Mouse (Mus musculus): Measurements from ENCODE around the gene Dstn. TPM values are rescaled to one million over a fixed set of nuclear protein-coding genes. Genes with fewer than 3 reads are reported as not detected.
A peak's percentile ranks its signal among the peaks of the same experiment; 100 is the strongest.

The Dstn gene
- total and polyA plus RNA-seq, 2 experiments from 2014 or later: 409 to 512 TPM

GRCm38 (mm10) chr2:143900821-143901351, 14.2 kb upstream of the Dstn start:
- Histone ChIP-seq H3K4me3 (ENCODE audit: low read depth, low read length) (no peak overlapping the region), H3K9me3 (ENCODE audit: low read length) (no peaks in the 10 kb centered on the region), H3K27ac (ENCODE audit: low read depth, low read length) (no peak overlapping the region), H3K36me3 (ENCODE audit: insufficient read depth) (no peaks in the 10 kb centered on the region), H3K27me3 (ENCODE audit: insufficient read depth, low read length) (no peaks in the 10 kb centered on the region), H3K4me1 (ENCODE audit: insufficient read depth) (no peaks in the 10 kb centered on the region), H3K4me2 (ENCODE audit: low read depth) (no peak overlapping the region), H3K9ac (no peak overlapping the region)
- no peak for DNase-seq
- no peak for TF ChIP-seq CTCF (IDR thresholded peaks at IDR 0.05; ENCODE audit: low read depth)
- WGBS: 64% methylated on average over 5 of the region's 5 CpGs
- no peak for ATAC-seq

- TF ChIP-seq CTCF (IDR thresholded peaks at IDR 0.05; ENCODE audit: low read depth): no peak
- Histone ChIP-seq H3K9ac (no peak overlapping the region), H3K36me3 (ENCODE audit: insufficient read depth) (no peaks in the 10 kb centered on the region), H3K4me3 (ENCODE audit: low read depth, low read length) (no peak overlapping the region), H3K4me1 (ENCODE audit: insufficient read depth) (no peaks in the 10 kb centered on the region), H3K9me3 (ENCODE audit: low read length) (no peaks in the 10 kb centered on the region), H3K27ac (ENCODE audit: low read depth, low read length) (no peak overlapping the region), H3K4me2 (ENCODE audit: low read depth) (no peak overlapping the region), H3K27me3 (ENCODE audit: insufficient read depth, low read length) (no peaks in the 10 kb centered on the region)
- DNase-seq: no peak
- WGBS: 79% methylated on average over 9 of the region's 9 CpGs
- no peak for ATAC-seq
Observed at GRCm38 (mm10) chr2:143903376-143904045, 11.6 kb upstream of the Dstn start.

GRCm38 (mm10) chr2:143904896-143905295, 10.2 kb upstream of the Dstn start:
- Histone ChIP-seq H3K9me3 (ENCODE audit: low read length) (no peaks in the 10 kb centered on the region), H3K4me2 (ENCODE audit: low read depth) (no peak overlapping the region), H3K27me3 (ENCODE audit: insufficient read depth, low read length) (no peaks in the 10 kb centered on the region), H3K9ac (no peak overlapping the region), H3K4me3 (ENCODE audit: low read depth, low read length) (no peak overlapping the region), H3K36me3 (ENCODE audit: insufficient read depth) (no peaks in the 10 kb centered on the region), H3K4me1 (ENCODE audit: insufficient read depth) (no peaks in the 10 kb centered on the region), H3K27ac (ENCODE audit: low read depth, low read length) (no peak overlapping the region)
- DNase-seq: no peak
- no peak for TF ChIP-seq CTCF (IDR thresholded peaks at IDR 0.05; ENCODE audit: low read depth)
- no peak for ATAC-seq
- 78% methylated on average over 5 of the region's 5 CpGs for WGBS

GRCm38 (mm10) chr2:143909230-143909629, 5.9 kb upstream of the Dstn start:
- no peak overlapping the region for H3K27ac ChIP-seq (ENCODE audit: low read depth, low read length)
- H3K9me3 ChIP-seq (ENCODE audit: low read length): no peaks in the 10 kb centered on the region
- no peaks in the 10 kb centered on the region for H3K27me3 ChIP-seq (ENCODE audit: insufficient read depth, low read length)
- no peak for ATAC-seq
- no peak overlapping the region for H3K9ac ChIP-seq
- whole genome bisulfite sequencing: 83% methylated on average over 2 of the region's 2 CpGs
- no peak overlapping the region for H3K4me3 ChIP-seq (ENCODE audit: low read depth, low read length)
- no peak for TF ChIP-seq CTCF (IDR thresholded peaks at IDR 0.05; ENCODE audit: low read depth)
- 0 out of 2 replicates have a peak, but pooled peaks cover 4% of the 10 kb centered on the region for H3K4me1 ChIP-seq (ENCODE audit: insufficient read depth)
- no peak for DNase-seq
- no peak overlapping the region for H3K4me2 ChIP-seq (ENCODE audit: low read depth)
- no peaks in the 10 kb centered on the region for H3K36me3 ChIP-seq (ENCODE audit: insufficient read depth)

- Histone ChIP-seq H3K4me1 (ENCODE audit: insufficient read depth) (peaks cover 14% of the 10 kb centered on the region), H3K9ac (no peak overlapping the region), H3K4me3 (ENCODE audit: low read depth, low read length) (no peak overlapping the region), H3K27ac (ENCODE audit: low read depth, low read length) (no peak overlapping the region), H3K27me3 (ENCODE audit: insufficient read depth, low read length) (no peaks in the 10 kb centered on the region), H3K9me3 (ENCODE audit: low read length) (no peaks in the 10 kb centered on the region), H3K4me2 (ENCODE audit: low read depth) (no peak overlapping the region), H3K36me3 (ENCODE audit: insufficient read depth) (no peaks in the 10 kb centered on the region)
- ATAC-seq: no peak
- no peak for DNase-seq
- 93% methylated on average over 2 of the region's 2 CpGs for WGBS
- TF ChIP-seq CTCF (IDR thresholded peaks at IDR 0.05; ENCODE audit: low read depth): no peak
Observed at GRCm38 (mm10) chr2:143912199-143912598, 2.9 kb upstream of the Dstn start.

- peak overlapping the region; percentile 98 for H3K9ac ChIP-seq
- H3K4me1 ChIP-seq (ENCODE audit: insufficient read depth): peaks cover 28% of the 10 kb centered on the region
- DNase-seq: no peak
- H3K4me2 ChIP-seq (ENCODE audit: low read depth): peak overlapping the region; percentile 70
- TF ChIP-seq CTCF (IDR thresholded peaks at IDR 0.05; ENCODE audit: low read depth): no peak
- H3K9me3 ChIP-seq (ENCODE audit: low read length): no peaks in the 10 kb centered on the region
- no peaks in the 10 kb centered on the region for H3K36me3 ChIP-seq (ENCODE audit: insufficient read depth)
- H3K27me3 ChIP-seq (ENCODE audit: insufficient read depth, low read length): no peaks in the 10 kb centered on the region
- no peak for ATAC-seq
- peak overlapping the region; percentile 96 for H3K27ac ChIP-seq (ENCODE audit: low read depth, low read length)
- peak overlapping the region; percentile 81 for H3K4me3 ChIP-seq (ENCODE audit: low read depth, low read length)
- whole genome bisulfite sequencing: 4% methylated on average over 10 of the region's 10 CpGs
Observed at GRCm38 (mm10) chr2:143914221-143914620, 899 bp upstream of the Dstn start.

- no peak for TF ChIP-seq CTCF (IDR thresholded peaks at IDR 0.05; ENCODE audit: low read depth)
- ATAC-seq: peak; percentile 57
- Histone ChIP-seq H3K36me3 (ENCODE audit: insufficient read depth) (no peaks in the 10 kb centered on the region), H3K27me3 (ENCODE audit: insufficient read depth, low read length) (no peaks in the 10 kb centered on the region), H3K4me2 (ENCODE audit: low read depth) (peak overlapping the region; percentile 70), H3K4me1 (ENCODE audit: insufficient read depth) (peaks cover 30% of the 10 kb centered on the region), H3K27ac (ENCODE audit: low read depth, low read length) (peak overlapping the region; percentile 96), H3K9me3 (ENCODE audit: low read length) (no peaks in the 10 kb centered on the region), H3K4me3 (ENCODE audit: low read depth, low read length) (peak overlapping the region; percentile 81), H3K9ac (peak overlapping the region; percentile 98)
- WGBS: under 1% methylated on average over 32 of the region's 32 CpGs
- DNase-seq: peak; percentile 79
Observed at GRCm38 (mm10) chr2:143915600-143916135, 548 bp downstream of the Dstn start.
